Mouse (Mus musculus) liver, postnatal 0 days (tissue): Measurements from ENCODE around the gene Cytip.

Source experiments
- CTCF ChIP-seq: sonication (generic); IDR thresholded peaks from 2 replicates; pipeline ENCODE4 v1.5.1; 2016; ENCODE audit warnings: antibody characterized with exemption, low read depth
- EP300 ChIP-seq: IDR thresholded peaks from 2 replicates; pipeline ENCODE4 v1.6.1; 2016; ENCODE audit warnings: antibody characterized with exemption, low read depth, mild to moderate bottlenecking

DNA sequence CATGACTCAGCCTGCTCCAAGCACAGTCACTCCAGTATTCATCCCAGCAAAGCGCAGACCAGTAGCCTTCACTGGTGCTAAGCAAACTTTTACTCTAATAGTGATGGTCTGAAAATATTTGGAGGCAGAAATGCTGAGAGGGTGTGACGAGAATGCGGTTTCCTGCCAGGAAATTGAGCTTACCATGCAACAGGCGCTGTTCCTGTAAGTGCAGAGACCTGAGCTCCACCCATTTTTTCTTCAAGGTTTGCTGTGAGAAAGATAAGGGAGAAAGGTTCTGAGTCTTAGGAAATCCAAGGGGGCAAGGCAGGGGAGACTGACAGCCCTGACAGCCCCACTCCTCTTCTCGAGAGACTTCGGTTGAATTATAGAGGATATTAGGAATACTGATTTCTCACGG is 57.7 kb downstream of the Cytip start:
- TF ChIP-seq CTCF (no peak), EP300 (peak; percentile 75)
